Mouse (Mus musculus) liver, embryonic 14.5 days (tissue): ENCODE results near the gene Slc7a8. TPM values are rescaled to one million over a fixed set of nuclear protein-coding genes. Genes with fewer than 3 reads are reported as not detected.

Source experiments
- ATAC-seq: fragments of 200-750 bp; cut with Nextera tagmentation; 2 replicates; pipeline ENCODE4 v1.8.0; 2017; ENCODE audit warnings: moderate number of reproducible peaks, mild to moderate bottlenecking, moderate library complexity; ENCODE audit not compliant: insufficient read depth
- DNase-seq, 3 experiments: peaks; one replicate each; pipeline ENCODE4 v3.0.0-alpha.2; 2012 to 2013; ENCODE audit warnings: low read depth in 3 of 3, low spot score in 3 of 3
- H3K27ac ChIP-seq: fragments of 300-500 bp; sonication (generic); 2 replicates; pipeline ENCODE4 v1.5.1; 2014; ENCODE audit warnings: moderate library complexity, mild to moderate bottlenecking, control low read depth, inconsistent platforms
- H3K27me3 ChIP-seq: fragments of 300-500 bp; sonication (generic); 2 replicates; pipeline ENCODE4 v1.6.1; 2014; ENCODE audit warnings: mild to moderate bottlenecking, low read length, moderate library complexity; ENCODE audit not compliant: control insufficient read depth, insufficient read depth
- H3K36me3 ChIP-seq: fragments of 300-500 bp; sonication (generic); replicated peaks from 2 replicates; pipeline ENCODE4 v1.6.1; 2014; ENCODE audit warnings: low read depth; ENCODE audit not compliant: control insufficient read depth, insufficient read depth
- H3K4me1 ChIP-seq, 2 experiments: fragments of 200-500 bp in 1 of 2; fragments of 300-500 bp in 1 of 2; sonication (generic) in 1 of 2; replicated peaks; 2 replicates each; pipeline ENCODE4 v1.6.1; 2012 to 2014; ENCODE audit warnings: antibody characterized with exemption in 1 of 2, inconsistent platforms in 1 of 2, low read length in 1 of 2; ENCODE audit not compliant: control insufficient read depth in 2 of 2, insufficient read depth in 2 of 2
- H3K4me2 ChIP-seq: fragments of 300-500 bp; sonication (generic); 2 replicates; pipeline ENCODE4 v1.6.1; 2014; ENCODE audit warnings: low read depth, mild to moderate bottlenecking, control low read depth, moderate library complexity
- H3K4me3 ChIP-seq, 2 experiments: fragments of 200-500 bp in 1 of 2; fragments of 300-500 bp in 1 of 2; sonication (generic) in 1 of 2; 2 replicates each; pipeline ENCODE4 v1.5.1; 2012 to 2014; ENCODE audit warnings: low read depth in 2 of 2, low read length in 2 of 2, mild to moderate bottlenecking in 2 of 2, control low read depth in 1 of 2, inconsistent platforms in 1 of 2, moderate library complexity in 1 of 2; ENCODE audit not compliant: insufficient read depth in 1 of 2
- H3K9ac ChIP-seq: fragments of 300-500 bp; sonication (generic); replicated peaks from 2 replicates; pipeline ENCODE4 v1.6.1; 2014; ENCODE audit warnings: mild to moderate bottlenecking, control low read depth, moderate library complexity
- H3K9me3 ChIP-seq: fragments of 300-500 bp; sonication (generic); 2 replicates; pipeline ENCODE4 v1.6.1; 2016; ENCODE audit warnings: low read length, mixed read lengths; ENCODE audit not compliant: control insufficient read depth
- CTCF ChIP-seq: IDR thresholded peaks from 2 replicates; pipeline ENCODE4 v1.5.1; 2016; ENCODE audit warnings: antibody characterized with exemption, low read depth, control low read depth
- EP300 ChIP-seq: IDR thresholded peaks from 2 replicates; pipeline ENCODE4 v1.6.1; 2016; ENCODE audit warnings: antibody characterized with exemption, low read depth
- WGBS: fragments of 180-500 bp; shearing (Covaris S2); extraction: QIAGEN DNeasy Blood & Tissue Kit; methylation state at CpG from one replicate; pipeline ENCODE4 v1.1.7; 2014; ENCODE audit not compliant: insufficient replicate concordance; 5-methylcytosine and 5-hydroxymethylcytosine counted together
- polyA plus RNA-seq, 2 experiments: library from polyadenylated mRNA; depleted of rRNA in 1 of 2; stranded (reverse) in 1 of 2; unstranded in 1 of 2; fragments of >200 nt; fragmentation: Nextera tagmentation in 1 of 2; extraction: Ambion mirVana in 1 of 2; gene quantifications; 2 replicates each; pipeline versions ENCODE4 v1.2.1 to v1.2.3; 2012 to 2014

The Slc7a8 gene
- polyA plus RNA-seq (2012; rRNA removed) (3.3 and 3.6 TPM in 2 replicates), polyA plus RNA-seq (2014; fragmentation: Nextera tagmentation; extraction: Ambion mirVana) (3.7 and 3.9 TPM in 2 replicates)

- DNase-seq (no peak), ATAC-seq (no peak)
- Histone ChIP-seq H3K27ac (no peak within 1 kb of the TSS), H3K9ac (no peak within 1 kb of the TSS), H3K36me3 (no peaks in the 10 kb centered on the region), H3K27me3 (peaks cover 40% of the 10 kb centered on the region), H3K9me3 (no peaks in the 10 kb centered on the region), H3K4me2 (peak within 1 kb of the TSS; percentile 70), H3K4me3 (peak within 1 kb of the TSS; percentile 53 to 54), H3K4me1 (no peaks in the 10 kb centered on the region; a peak in 1 of 4 replicates)
- TF ChIP-seq EP300, result no peak
- TF ChIP-seq CTCF, result no peak
- WGBS, result 2% methylated on average over 37 of the region's 37 CpGs
Observed at GRCm38 (mm10) chr14:54781610-54782365, at the start of gene Slc7a8. Gene Slc7a8 (minus strand): TSS chr14:54781946.

- DNase-seq (no peak), ATAC-seq (no peak)
- Histone ChIP-seq H3K9me3 (no peaks in the 10 kb centered on the region), H3K9ac (no peak overlapping the region), H3K4me2 (no peak overlapping the region), H3K4me1 (peaks cover 0 to 2% of the 10 kb centered on the region in 2 experiments; a peak in 2 of 4 replicates), H3K36me3 (no peaks in the 10 kb centered on the region), H3K27me3 (no peaks in the 10 kb centered on the region), H3K27ac (no peak overlapping the region), H3K4me3 (no peak overlapping the region)
- TF ChIP-seq EP300 (no peak), CTCF (no peak)
- 73% methylated on average over 1 of the region's 1 CpGs for WGBS
Observed at GRCm38 (mm10) chr14:54823716-54824115, 42.0 kb upstream of the Slc7a8 start.

- no peaks in the 10 kb centered on the region for H3K9me3 ChIP-seq
- H3K9ac ChIP-seq, result no peak overlapping the region
- ATAC-seq, result no peak
- peaks cover 0 to 2% of the 10 kb centered on the region in 2 experiments; a peak in 2 of 4 replicates for H3K4me1 ChIP-seq
- DNase-seq, result no peak
- 62% methylated on average over 2 of the region's 2 CpGs for WGBS
- H3K27me3 ChIP-seq, result no peaks in the 10 kb centered on the region
- TF ChIP-seq EP300 (no peak), CTCF (no peak)
- no peaks in the 10 kb centered on the region for H3K36me3 ChIP-seq
- H3K4me2 ChIP-seq, result no peak overlapping the region
- H3K4me3 ChIP-seq, result no peak overlapping the region
- H3K27ac ChIP-seq, result no peak overlapping the region
Observed at GRCm38 (mm10) chr14:54822301-54822700, 40.6 kb upstream of the Slc7a8 start.

GRCm38 (mm10) chr14:54817791-54818190, 36.0 kb upstream of the Slc7a8 start:
- Histone ChIP-seq H3K9me3 (no peaks in the 10 kb centered on the region), H3K4me2 (no peak overlapping the region), H3K4me3 (no peak overlapping the region), H3K27me3 (no peaks in the 10 kb centered on the region), H3K27ac (no peak overlapping the region), H3K36me3 (no peaks in the 10 kb centered on the region), H3K9ac (no peak overlapping the region), H3K4me1 (peaks cover 0 to 2% of the 10 kb centered on the region in 2 experiments; a peak in 2 of 4 replicates)
- TF ChIP-seq CTCF (peak; percentile 56), EP300 (no peak)
- 36% methylated on average over 2 of the region's 2 CpGs for WGBS
- peak in 1 of 3 experiments; percentile 20 for DNase-seq
- ATAC-seq, result no peak

- WGBS, result 20% methylated on average over 3 of the region's 3 CpGs
- DNase-seq (peak in 1 of 3 experiments; percentile 7), ATAC-seq (0 out of 2 replicates have a peak, but pooled peaks have one; percentile 18)
- H3K4me3 ChIP-seq, result no peak overlapping the region
- H3K36me3 ChIP-seq, result no peaks in the 10 kb centered on the region
- no peaks in the 10 kb centered on the region for H3K9me3 ChIP-seq
- H3K9ac ChIP-seq, result no peak overlapping the region
- H3K4me2 ChIP-seq, result no peak overlapping the region
- TF ChIP-seq EP300 (no peak), CTCF (no peak)
- H3K27me3 ChIP-seq, result no peaks in the 10 kb centered on the region
- H3K27ac ChIP-seq, result no peak overlapping the region
- no peaks in the 10 kb centered on the region for H3K4me1 ChIP-seq
Observed at GRCm38 (mm10) chr14:54815737-54816136, 34.0 kb upstream of the Slc7a8 start.
